Mouse (Mus musculus): Measurements from ENCODE around the gene Tectb. TPM values are rescaled to one million over a fixed set of nuclear protein-coding genes. Genes with fewer than 3 reads are reported as not detected.

The Tectb gene
- polyA plus RNA-seq, 1 experiment: not detected

DNA sequence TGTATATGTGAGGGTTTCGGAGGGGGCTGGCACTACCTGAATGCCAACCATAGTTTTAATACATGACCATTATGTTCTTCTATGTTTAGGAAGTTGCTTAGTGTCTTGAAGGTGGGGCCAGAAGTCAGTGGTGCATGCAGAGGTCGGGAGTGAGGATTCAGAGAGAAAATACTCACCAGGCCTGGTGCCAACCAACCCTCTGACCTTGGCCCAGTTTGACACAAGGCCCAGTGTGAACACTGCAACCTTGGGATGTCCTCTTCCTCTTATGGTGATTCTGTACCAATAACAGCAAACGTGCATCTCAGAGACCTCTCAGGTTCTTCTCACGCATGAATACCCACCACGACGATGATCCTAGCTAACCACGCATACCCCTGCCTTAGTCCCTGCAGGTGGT, 42.0 kb upstream of the Tectb start:
- WGBS: 47% methylated on average over 7 of the region's 7 CpGs
- DNase-seq (ENCODE audit: low read depth in 1 of 2, low spot score in 2 of 2): no peak
- Histone ChIP-seq H3K27me3 (ENCODE audit: control insufficient read depth, insufficient read depth, low read length) (no peaks in the 10 kb centered on the region), H3K36me3 (ENCODE audit: control insufficient read depth, insufficient read depth, low read length) (no peaks in the 10 kb centered on the region), H3K4me3 (ENCODE audit: extremely low read depth, insufficient read depth, insufficient read length) (no peak overlapping the region), H3K4me1 (ENCODE audit: control insufficient read depth, insufficient read depth, insufficient read length) (peaks cover 2% of the 10 kb centered on the region; the same call in 1 of the 2 replicates), H3K27ac (ENCODE audit: insufficient read depth, low read length) (no peak overlapping the region)
- TF ChIP-seq POLR2A (IDR thresholded peaks at IDR 0.05; ENCODE audit: low read depth, low read length): no peak
- TF ChIP-seq CTCF (IDR thresholded peaks at IDR 0.05; ENCODE audit: extremely low read depth, insufficient read depth, insufficient read length, insufficient replicate concordance): no peak

- H3K4me3 ChIP-seq (ENCODE audit: extremely low read depth, insufficient read depth, insufficient read length): no peak overlapping the region
- WGBS: 77% methylated on average over 7 of the region's 7 CpGs
- no peaks in the 10 kb centered on the region for H3K36me3 ChIP-seq (ENCODE audit: control insufficient read depth, insufficient read depth, low read length)
- DNase-seq (ENCODE audit: low read depth in 1 of 2, low spot score in 2 of 2): no peak
- H3K27ac ChIP-seq (ENCODE audit: insufficient read depth, low read length): no peak overlapping the region
- no peaks in the 10 kb centered on the region for H3K27me3 ChIP-seq (ENCODE audit: control insufficient read depth, insufficient read depth, low read length)
- no peak for TF ChIP-seq CTCF (IDR thresholded peaks at IDR 0.05; ENCODE audit: extremely low read depth, insufficient read depth, insufficient read length, insufficient replicate concordance)
- H3K4me1 ChIP-seq (ENCODE audit: control insufficient read depth, insufficient read depth, insufficient read length): peaks cover 2% of the 10 kb centered on the region; the same call in 1 of the 2 replicates
These were observed 41.2 kb upstream of the Tectb start for GRCm38 (mm10) chr19:55139301-55139700.

- TF ChIP-seq POLR2A (IDR thresholded peaks at IDR 0.05; ENCODE audit: low read depth, low read length): no peak
- no peak for TF ChIP-seq CTCF (IDR thresholded peaks at IDR 0.05; ENCODE audit: extremely low read depth, insufficient read depth, insufficient read length, insufficient replicate concordance)
- Histone ChIP-seq H3K4me3 (ENCODE audit: extremely low read depth, insufficient read depth, insufficient read length) (no peak overlapping the region), H3K36me3 (ENCODE audit: control insufficient read depth, insufficient read depth, low read length) (no peaks in the 10 kb centered on the region), H3K4me1 (ENCODE audit: control insufficient read depth, insufficient read depth, insufficient read length) (peaks cover 8% of the 10 kb centered on the region; the same call in 1 of the 2 replicates), H3K27me3 (ENCODE audit: control insufficient read depth, insufficient read depth, low read length) (no peaks in the 10 kb centered on the region), H3K27ac (ENCODE audit: insufficient read depth, low read length) (no peak overlapping the region)
- DNase-seq (ENCODE audit: low read depth in 1 of 2, low spot score in 2 of 2): no peak
- WGBS: 71% methylated on average over 11 of the region's 11 CpGs
These were observed 36.9 kb upstream of the Tectb start for GRCm38 (mm10) chr19:55143391-55144300.

DNA sequence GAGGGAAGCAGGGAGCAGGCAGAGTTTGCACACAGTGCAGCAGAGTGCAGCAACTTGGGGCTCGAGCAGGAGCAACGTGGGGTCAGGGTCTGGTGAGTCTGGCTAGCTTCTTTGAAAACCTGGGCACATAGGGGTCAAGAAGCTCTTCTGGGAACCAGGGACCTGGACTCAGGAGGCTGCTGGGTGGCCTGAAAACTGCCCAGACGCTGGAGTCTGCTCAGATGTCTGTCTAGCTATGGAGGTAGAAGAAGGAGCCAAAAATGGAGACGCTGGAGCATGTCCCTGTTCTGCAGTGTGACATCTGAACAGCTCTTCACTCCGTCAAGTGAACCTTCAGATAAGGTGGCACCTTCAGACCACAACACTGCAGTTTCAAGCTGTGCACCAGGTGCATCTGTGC, 35.8 kb upstream of the Tectb start:
- Histone ChIP-seq H3K4me3 (ENCODE audit: extremely low read depth, insufficient read depth, insufficient read length) (no peak overlapping the region), H3K27ac (ENCODE audit: insufficient read depth, low read length) (no peak overlapping the region), H3K36me3 (ENCODE audit: control insufficient read depth, insufficient read depth, low read length) (no peaks in the 10 kb centered on the region), H3K27me3 (ENCODE audit: control insufficient read depth, insufficient read depth, low read length) (no peaks in the 10 kb centered on the region), H3K4me1 (ENCODE audit: control insufficient read depth, insufficient read depth, insufficient read length) (peaks cover 8% of the 10 kb centered on the region; the same call in 1 of the 2 replicates)
- no peak for DNase-seq (ENCODE audit: low read depth in 1 of 2, low spot score in 2 of 2)
- 82% methylated on average over 5 of the region's 5 CpGs for WGBS
- TF ChIP-seq CTCF (IDR thresholded peaks at IDR 0.05; ENCODE audit: extremely low read depth, insufficient read depth, insufficient read length, insufficient replicate concordance) (no peak), POLR2A (IDR thresholded peaks at IDR 0.05; ENCODE audit: low read depth, low read length) (no peak)

DNA sequence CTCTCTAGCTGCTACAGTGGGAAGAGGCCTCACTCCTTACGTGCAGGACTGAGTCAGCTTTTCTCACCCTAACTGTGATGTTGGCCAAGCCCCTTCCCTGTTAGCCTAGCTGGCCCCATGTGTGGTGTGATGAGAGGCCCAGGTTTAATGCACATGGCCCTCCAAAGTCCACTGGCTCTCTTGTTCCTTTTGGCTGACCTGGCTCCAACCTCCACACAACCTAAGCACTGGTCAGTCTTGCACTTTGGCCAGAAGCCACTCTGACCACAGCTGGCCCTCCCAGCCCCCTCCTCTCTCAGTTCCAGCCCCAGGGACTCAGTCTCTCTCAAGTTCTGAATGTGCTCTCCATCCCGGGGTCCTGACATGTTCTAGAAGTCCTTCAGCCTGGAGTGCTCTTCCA, 35.4 kb upstream of the Tectb start:
- H3K27ac ChIP-seq (ENCODE audit: insufficient read depth, low read length): no peak overlapping the region
- 85% methylated on average over 2 of the region's 2 CpGs for WGBS

DNA sequence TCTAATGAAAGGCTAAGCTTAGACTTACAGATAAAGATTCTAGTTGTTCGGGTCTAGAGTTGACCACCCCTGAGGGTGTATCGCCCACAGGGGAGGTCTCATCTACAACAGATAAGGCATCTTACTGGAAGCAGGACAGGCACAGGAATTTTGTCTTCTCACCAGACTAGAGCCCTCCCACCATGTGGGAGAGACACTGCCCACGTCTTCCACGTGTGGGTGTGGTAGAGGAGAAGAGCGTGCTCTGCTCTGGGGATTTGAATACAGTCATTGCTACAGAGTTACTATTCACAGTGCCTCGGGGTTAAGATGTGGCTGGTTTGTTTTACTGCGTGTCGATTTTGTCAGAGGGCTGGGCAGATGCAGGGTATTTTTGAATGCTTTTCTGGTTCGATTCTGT, 33.0 kb upstream of the Tectb start:
- TF ChIP-seq POLR2A (IDR thresholded peaks at IDR 0.05; ENCODE audit: low read depth, low read length) (no peak), CTCF (IDR thresholded peaks at IDR 0.05; ENCODE audit: extremely low read depth, insufficient read depth, insufficient read length, insufficient replicate concordance) (no peak)
- H3K4me3 ChIP-seq (ENCODE audit: extremely low read depth, insufficient read depth, insufficient read length): no peak overlapping the region
- no peaks in the 10 kb centered on the region for H3K36me3 ChIP-seq (ENCODE audit: control insufficient read depth, insufficient read depth, low read length)
- no peak for DNase-seq (ENCODE audit: low read depth in 1 of 2, low spot score in 2 of 2)
- 69% methylated on average over 9 of the region's 9 CpGs for WGBS
- H3K4me1 ChIP-seq (ENCODE audit: control insufficient read depth, insufficient read depth, insufficient read length): peaks cover 8% of the 10 kb centered on the region; the same call in 1 of the 2 replicates
- H3K27ac ChIP-seq (ENCODE audit: insufficient read depth, low read length): no peak overlapping the region
- H3K27me3 ChIP-seq (ENCODE audit: control insufficient read depth, insufficient read depth, low read length): no peaks in the 10 kb centered on the region

More for the DNA sequence above, 35.4 kb upstream of the Tectb start:
- no peak for DNase-seq (ENCODE audit: low read depth in 1 of 2, low spot score in 2 of 2)
- Histone ChIP-seq H3K36me3 (ENCODE audit: control insufficient read depth, insufficient read depth, low read length) (no peaks in the 10 kb centered on the region), H3K27me3 (ENCODE audit: control insufficient read depth, insufficient read depth, low read length) (no peaks in the 10 kb centered on the region), H3K4me1 (ENCODE audit: control insufficient read depth, insufficient read depth, insufficient read length) (peaks cover 8% of the 10 kb centered on the region; the same call in 1 of the 2 replicates), H3K4me3 (ENCODE audit: extremely low read depth, insufficient read depth, insufficient read length) (no peak overlapping the region)
- TF ChIP-seq POLR2A (IDR thresholded peaks at IDR 0.05; ENCODE audit: low read depth, low read length) (no peak), CTCF (IDR thresholded peaks at IDR 0.05; ENCODE audit: extremely low read depth, insufficient read depth, insufficient read length, insufficient replicate concordance) (no peak)

GRCm38 (mm10) chr19:55148109-55148508, 32.4 kb upstream of the Tectb start:
- Histone ChIP-seq H3K36me3 (ENCODE audit: control insufficient read depth, insufficient read depth, low read length) (no peaks in the 10 kb centered on the region), H3K4me3 (ENCODE audit: extremely low read depth, insufficient read depth, insufficient read length) (no peak overlapping the region), H3K27me3 (ENCODE audit: control insufficient read depth, insufficient read depth, low read length) (no peaks in the 10 kb centered on the region), H3K27ac (ENCODE audit: insufficient read depth, low read length) (no peak overlapping the region), H3K4me1 (ENCODE audit: control insufficient read depth, insufficient read depth, insufficient read length) (peaks cover 8% of the 10 kb centered on the region; the same call in 1 of the 2 replicates)
- no peak for DNase-seq (ENCODE audit: low read depth in 1 of 2, low spot score in 2 of 2)
- WGBS: 55% methylated on average over 6 of the region's 6 CpGs
- no peak for TF ChIP-seq POLR2A (IDR thresholded peaks at IDR 0.05; ENCODE audit: low read depth, low read length)
- no peak for TF ChIP-seq CTCF (IDR thresholded peaks at IDR 0.05; ENCODE audit: extremely low read depth, insufficient read depth, insufficient read length, insufficient replicate concordance)

Measured in spleen, adult 2 months (tissue).